Mouse (Mus musculus): ENCODE data around the gene Mgat5.

- TF ChIP-seq POLR2A (IDR thresholded peaks at IDR 0.05; ENCODE audit: extremely low read depth, insufficient read depth, low read length), result no peak
- no peak for TF ChIP-seq CTCF (IDR thresholded peaks at IDR 0.05; ENCODE audit: low read depth, low read length)
Observed at GRCm38 (mm10) chr1:127235157-127235556, 30.3 kb downstream of the Mgat5 start.

All from liver, adult 2 months (tissue).